Mouse (Mus musculus): ENCODE measurements around the gene Stxbp3. TPM values are rescaled to one million over a fixed set of nuclear protein-coding genes. Genes with fewer than 3 reads are reported as not detected.

Stxbp3 gene
- 19.3 and 19.6 TPM in 2 replicates for polyA plus RNA-seq (2012; ENCODE audit: low replicate concordance)

DNA sequence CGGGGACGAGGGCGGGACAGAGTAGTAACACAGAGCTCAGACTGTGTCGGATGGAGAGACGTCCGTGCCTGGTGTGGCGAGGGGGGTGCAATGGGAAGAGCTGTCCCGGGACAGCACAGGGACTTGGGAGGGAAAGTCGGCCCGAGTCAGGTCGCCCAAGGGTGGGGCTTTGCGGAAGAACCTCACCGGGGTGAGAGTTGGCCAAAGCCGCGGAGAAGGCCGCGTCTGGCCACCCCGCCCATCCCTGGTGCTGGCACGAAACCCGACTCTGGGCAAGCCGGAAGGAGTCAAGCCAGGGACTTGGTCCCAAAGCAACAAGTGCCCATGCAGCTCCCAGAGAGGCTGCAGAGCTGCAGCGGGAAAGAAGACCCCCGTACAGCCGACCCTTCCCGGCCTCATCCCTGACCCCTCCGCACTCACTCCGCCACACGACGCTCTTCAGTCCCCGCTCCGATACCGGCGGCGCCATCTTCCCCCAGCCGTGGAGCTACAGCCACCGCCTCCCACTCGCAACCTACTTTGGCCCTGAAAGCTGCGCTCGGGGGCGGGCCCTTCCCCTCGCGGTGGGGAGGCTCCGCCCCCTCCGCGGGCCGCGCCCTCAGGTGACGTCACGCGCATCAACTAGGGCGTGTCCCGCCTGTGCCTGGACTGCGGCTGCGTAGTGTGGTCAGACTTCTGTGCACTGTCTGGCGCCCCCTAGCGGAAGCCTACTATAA lies at the start of gene Stxbp3:
TSS of gene Stxbp3 (minus strand) at position 527 of the 716 bp plus-strand sequence.

DNA sequence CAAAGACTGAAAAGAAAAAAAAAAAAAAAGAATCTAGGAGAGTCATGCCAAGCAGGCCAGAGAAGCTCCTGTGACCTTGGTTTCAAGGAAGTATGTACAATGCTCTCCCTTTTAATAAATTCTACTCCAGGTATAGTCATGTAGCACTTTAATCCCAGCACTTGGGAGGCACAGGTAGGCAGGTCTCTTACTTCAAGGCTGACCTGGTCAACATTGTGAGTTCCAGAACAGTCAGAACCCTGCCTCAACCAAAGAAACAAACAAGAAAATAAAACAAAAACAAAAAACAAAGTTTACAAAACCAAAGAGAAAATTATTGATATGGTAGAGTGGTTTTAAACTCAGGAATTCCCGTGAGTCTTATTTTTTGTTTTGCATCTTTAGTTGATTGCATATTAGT lies 49.6 kb upstream of the Stxbp3 start, which contains the start of gene Fndc7:
TSS of gene Fndc7 (minus strand) at position 101 of the 400 bp plus-strand sequence.

Other genes with a start within 250 kb of the Stxbp3 start
- 4.8 and 16.8 TPM in 2 replicates for gene Wdr47, start 249.2 kb downstream of the Stxbp3 start, polyA plus RNA-seq (2012; ENCODE audit: low replicate concordance)
- 8.2 and 15.6 TPM in 2 replicates for gene Clcc1, start 186.6 kb downstream of the Stxbp3 start, polyA plus RNA-seq (2012; ENCODE audit: low replicate concordance)
- 0.74 and 8.6 TPM in 2 replicates for gene Gpsm2, start 118.2 kb downstream of the Stxbp3 start, polyA plus RNA-seq (2012; ENCODE audit: low replicate concordance)
- 0.04 TPM in 1 of 2 replicates, not detected in the other for gene Aknad1, start 100.9 kb downstream of the Stxbp3 start, polyA plus RNA-seq (2012; ENCODE audit: low replicate concordance)
- 0.25 and 0.45 TPM in 2 replicates for gene Fndc7, start 49.5 kb upstream of the Stxbp3 start, polyA plus RNA-seq (2012; ENCODE audit: low replicate concordance)
- gene Prpf38b, start 71.2 kb upstream of the Stxbp3 start, polyA plus RNA-seq (2012; ENCODE audit: low replicate concordance), result 112 and 163 TPM in 2 replicates
- gene Henmt1, start 99.3 kb upstream of the Stxbp3 start, polyA plus RNA-seq (2012; ENCODE audit: low replicate concordance), result not detected in 2 replicates
- gene Gm9857, start 99.9 kb upstream of the Stxbp3 start, polyA plus RNA-seq (2012; ENCODE audit: low replicate concordance), result not detected in 2 replicates
- 2.0 and 2.3 TPM in 2 replicates for gene Fam102b, start 187.1 kb upstream of the Stxbp3 start, polyA plus RNA-seq (2012; ENCODE audit: low replicate concordance)
- gene Slc25a54, start 239.9 kb upstream of the Stxbp3 start, polyA plus RNA-seq (2012; ENCODE audit: low replicate concordance), result not detected in 2 replicates